Mouse (Mus musculus): ENCODE results near the gene Fgfrl1.

The Fgfrl1 gene

GRCm38 (mm10) chr5:108667370-108667769 is 24.8 kb upstream of the Fgfrl1 start:
- no peak for DNase-seq (ENCODE audit: low read depth)

GRCm38 (mm10) chr5:108668387-108668932 is 23.7 kb upstream of the Fgfrl1 start:
- DNase-seq (ENCODE audit: low read depth) = no peak

DNA sequence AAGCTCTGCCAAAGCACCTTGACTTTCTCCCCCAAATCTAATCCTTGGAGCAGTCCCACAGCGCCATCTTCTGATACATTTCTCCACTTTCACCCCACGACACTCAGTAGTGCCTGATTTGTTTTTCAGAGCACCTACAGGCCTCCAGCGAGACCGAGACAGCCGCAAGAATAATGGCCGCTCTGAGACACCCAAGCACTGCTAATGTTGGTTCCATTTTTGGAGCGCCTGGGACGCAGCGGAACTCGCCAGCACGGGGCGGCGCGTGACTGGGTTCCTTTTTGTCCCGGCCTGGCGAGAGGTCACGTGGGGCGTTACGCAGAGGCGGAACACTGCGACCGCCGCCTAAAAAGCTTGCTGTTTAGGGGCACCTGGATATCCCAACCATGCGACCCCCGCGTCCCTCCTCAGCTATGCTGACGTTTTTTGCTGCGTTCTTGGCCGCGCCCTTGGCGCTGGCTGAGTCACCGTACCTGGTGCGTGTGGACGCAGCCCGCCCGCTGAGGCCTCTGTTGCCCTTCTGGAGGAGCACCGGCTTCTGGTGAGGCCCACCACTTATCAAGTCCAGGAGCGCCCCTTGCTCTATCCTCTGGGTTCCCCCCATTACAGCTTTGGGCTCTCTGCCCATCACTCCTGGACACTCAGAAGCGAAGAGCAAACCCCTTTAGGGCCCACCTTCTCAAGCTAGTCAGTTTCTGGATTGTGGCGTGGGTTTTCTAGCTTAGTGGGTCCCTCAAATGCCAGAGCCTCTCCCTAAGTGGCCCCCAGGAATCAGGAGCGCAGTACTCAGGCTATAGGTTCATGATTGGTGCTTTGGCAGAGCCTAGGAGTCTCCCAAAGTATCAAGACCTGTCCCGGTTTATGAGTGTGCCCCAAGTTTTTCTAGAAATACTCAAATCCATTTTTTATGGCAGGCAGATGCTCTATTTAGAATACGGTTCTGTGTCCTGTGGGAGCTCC is 22.9 kb upstream of the Fgfrl1 start, which contains the start of gene Dgkq:
Gene Dgkq, minus strand, starts transcription at position 696 of the 960 bp plus-strand sequence.
- peak; percentile 88 for DNase-seq (ENCODE audit: low read depth)

DNA sequence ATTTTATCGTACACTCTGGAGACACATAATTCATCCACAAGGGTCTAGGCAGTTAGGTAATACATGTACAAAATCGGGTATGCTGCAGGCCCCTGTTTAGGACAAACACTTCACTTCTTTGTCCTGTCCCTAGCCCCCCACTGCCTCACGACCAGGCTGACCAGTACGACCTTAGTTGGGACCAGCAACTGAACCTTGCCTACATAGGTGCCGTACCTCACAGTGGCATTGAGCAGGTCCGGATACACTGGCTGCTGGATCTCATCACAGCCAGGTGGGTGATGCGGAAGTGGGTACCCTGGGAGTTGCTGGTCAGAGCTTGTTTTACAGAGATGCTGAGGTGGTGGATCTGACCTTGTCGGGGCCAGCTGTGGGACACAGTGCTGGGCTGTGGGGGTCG is 22.2 kb upstream of the Fgfrl1 start:
- DNase-seq (ENCODE audit: low read depth) = no peak

- peak; percentile 69 for DNase-seq (ENCODE audit: low read depth)
Measured at GRCm38 (mm10) chr5:108670785-108671184, 21.4 kb upstream of the Fgfrl1 start.

DNA sequence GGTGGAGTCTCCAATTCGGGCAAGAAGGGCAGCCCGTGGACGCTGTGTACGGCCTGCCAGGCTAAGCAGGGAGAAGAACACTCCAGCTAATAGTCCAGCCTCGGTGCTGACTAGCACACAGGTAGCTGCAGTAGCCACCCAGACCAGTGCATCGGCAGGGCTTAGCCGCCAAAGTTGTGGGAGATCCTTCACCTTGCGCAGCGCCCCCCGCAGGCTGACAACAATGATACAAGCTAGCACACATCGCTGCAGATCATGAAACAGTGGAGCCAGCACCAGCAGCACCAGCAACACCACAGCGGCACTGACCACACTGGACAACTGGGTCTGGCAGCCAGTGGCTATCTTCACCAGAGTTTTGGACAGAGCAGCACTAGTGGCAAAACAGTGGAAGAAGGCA is 20.4 kb upstream of the Fgfrl1 start:
- peak; percentile 17 for DNase-seq (ENCODE audit: low read depth)

GRCm38 (mm10) chr5:108674624-108675023 is 17.6 kb upstream of the Fgfrl1 start:
- no peak for DNase-seq (ENCODE audit: low read depth)

GRCm38 (mm10) chr5:108675251-108675816 is 16.8 kb upstream of the Fgfrl1 start, which contains the start of gene Slc26a1:
Gene Slc26a1, minus strand, starts transcription at chr5:108675569.
- DNase-seq (ENCODE audit: low read depth) = no peak

DNA sequence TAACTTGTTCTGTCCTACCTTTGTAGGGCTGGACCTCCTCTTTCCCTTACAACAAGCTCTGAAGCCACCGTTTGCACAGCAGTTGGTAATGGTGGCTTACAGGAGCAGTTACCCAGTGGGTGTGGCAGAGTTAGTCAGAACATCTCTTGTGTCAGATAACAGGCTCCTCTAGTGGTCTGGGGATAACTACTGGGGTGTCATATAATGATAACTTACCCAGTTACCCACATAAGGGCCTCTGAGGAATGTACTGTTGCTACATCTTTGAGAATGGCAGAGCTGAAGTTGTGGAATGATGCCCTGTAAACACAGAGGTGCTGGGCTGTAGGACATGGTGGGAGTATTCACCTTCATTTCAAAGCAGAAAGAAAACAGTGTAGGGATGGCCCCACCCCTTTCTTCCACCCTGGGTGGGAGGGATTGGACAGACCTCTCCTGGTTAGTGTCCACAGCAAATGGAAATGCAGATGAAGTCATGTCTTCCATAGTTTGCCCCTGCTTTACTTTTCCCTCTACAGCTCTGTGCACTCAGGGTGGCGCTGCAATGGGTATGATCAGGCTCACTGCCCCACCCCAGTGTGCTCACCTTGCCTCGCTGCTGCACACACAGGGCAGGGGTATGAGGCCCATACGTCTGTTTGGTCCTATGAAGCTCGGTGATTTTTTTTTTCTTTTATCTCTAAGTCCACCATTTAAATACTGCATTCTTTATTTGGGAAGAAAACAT is 15.2 kb upstream of the Fgfrl1 start:
- DNase-seq (ENCODE audit: low read depth) = no peak

DNA sequence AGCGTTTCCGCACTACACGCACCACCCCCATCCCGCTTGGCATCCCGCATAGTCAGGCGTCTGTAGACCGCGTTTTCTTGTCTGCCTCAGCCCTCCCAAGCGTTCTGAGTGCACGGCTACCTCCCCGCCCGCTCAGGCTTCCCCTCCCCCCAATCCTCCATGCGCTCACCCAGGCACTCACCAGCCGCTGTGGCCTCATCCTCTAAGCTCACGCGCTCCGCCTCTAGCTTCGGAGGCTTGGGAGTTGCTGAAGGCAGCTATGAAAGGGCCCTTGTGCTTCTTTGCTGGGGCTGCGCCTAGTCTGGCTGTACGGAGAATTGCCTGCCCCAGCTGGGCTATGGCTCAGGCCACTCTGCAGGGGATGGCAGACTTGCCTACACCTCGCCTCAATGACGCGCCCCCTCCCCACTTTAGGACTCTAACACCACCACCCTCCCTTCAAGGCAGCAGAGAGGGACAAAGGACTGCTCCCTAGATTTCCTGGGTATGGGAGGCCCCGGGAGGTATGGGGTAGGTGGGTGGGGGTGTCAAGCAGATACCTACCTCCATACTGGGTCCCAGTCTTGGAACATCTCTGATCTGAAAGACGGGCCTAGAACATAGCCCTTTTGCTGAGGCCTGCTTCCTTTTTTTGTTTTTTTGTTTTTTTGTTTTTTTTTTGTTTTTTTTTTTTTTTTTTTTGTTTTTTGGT is 14.4 kb upstream of the Fgfrl1 start:
- no peak for DNase-seq (ENCODE audit: low read depth)

DNA sequence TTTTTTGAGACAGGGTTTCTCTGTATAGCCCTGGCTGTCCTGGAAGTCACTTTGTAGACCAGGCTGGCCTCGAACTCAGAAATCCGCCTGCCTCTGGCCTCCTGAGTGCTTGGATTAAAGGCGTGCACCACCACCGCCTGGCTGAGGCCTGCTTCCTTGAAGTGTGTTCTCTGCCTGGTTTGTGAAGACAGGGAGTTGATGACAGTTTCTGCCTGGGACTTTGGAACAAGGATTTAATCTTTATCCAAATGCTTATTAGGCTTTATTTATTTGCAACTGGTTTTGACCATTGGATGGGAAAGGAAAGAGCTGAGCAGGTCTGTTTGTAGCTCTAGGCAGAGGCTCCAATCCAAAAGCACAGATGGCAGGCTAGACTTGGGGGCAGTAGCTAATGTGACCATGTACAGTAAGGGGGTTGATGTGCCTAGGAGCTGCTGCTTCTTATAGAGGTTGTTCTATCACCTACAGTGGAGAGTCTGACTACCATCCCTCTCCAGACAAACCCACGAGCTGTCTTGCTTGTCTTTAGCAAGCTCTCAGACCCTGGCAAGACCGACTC is 13.8 kb upstream of the Fgfrl1 start:
- DNase-seq (ENCODE audit: low read depth) = no peak

DNA sequence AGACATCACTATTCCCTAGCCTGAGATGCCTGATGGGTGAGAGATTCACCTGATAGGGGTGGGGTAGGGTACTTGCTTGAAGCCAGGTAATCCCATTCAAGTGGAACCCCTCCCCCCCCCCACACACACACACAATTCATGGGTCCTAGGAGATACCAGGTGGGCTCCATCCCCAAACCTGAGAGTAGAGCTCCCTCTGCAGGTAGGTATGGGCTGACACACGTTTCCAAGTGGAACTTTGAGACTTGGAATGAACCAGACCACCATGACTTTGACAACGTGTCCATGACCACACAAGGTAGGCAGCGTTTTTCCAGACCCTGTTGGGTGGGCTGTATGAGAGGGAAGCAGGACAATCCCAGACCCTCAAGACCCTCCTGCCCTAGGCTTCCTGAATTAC is 12.3 kb upstream of the Fgfrl1 start:
- peak; percentile 21 for DNase-seq (ENCODE audit: low read depth)

GRCm38 (mm10) chr5:108680871-108681270 is 11.3 kb upstream of the Fgfrl1 start:
- no peak for DNase-seq (ENCODE audit: low read depth)

GRCm38 (mm10) chr5:108689091-108689490 is 3.1 kb upstream of the Fgfrl1 start:
- DNase-seq (ENCODE audit: low read depth) = no peak

DNA sequence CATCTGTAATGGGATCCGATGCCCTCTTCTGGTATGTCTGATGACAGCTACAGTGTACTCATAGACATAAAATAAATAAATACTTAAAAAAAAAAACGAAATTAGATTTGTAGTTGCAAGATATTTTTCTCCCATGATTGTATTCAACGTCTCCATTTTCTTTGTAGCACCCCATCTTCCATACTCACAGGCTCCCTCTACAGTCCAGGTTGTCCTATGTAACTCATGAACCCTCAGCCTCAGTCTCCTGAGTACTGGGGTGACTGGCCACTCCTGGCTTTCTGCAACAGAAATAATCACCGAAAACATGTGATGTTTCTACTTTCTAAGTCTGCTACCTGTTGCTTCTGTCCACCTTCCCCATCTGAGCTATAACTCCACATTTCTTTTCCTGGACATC is 1.0 kb upstream of the Fgfrl1 start:
- DNase-seq (ENCODE audit: low read depth) = peak; percentile 56

DNA sequence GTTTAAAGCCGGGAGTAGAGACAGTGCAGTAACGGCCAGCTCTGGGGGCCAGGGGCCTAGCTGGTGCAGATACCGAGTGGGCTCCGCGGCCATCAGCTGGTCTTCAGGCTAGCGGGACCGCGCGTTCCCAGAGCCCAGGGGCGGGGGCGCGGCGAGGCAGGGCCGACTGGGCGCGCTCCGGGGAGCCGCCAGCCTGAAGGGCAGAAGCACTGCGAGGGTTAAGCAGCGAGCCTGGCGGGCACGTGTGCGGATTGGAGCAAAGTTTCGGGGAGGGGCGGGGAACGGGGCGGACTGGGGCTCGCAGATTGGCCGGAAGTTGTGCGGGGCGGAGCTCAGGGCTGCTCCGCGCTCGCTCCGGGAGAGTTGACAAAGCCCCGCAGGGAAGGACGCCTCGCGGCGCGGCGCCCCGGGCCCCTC is 1.7 kb downstream of the Fgfrl1 start:
- peak; percentile 93 for DNase-seq (ENCODE audit: low read depth)

- DNase-seq (ENCODE audit: low read depth) = peak; percentile 43
Measured at GRCm38 (mm10) chr5:108694352-108695261, 2.4 kb downstream of the Fgfrl1 start.

GRCm38 (mm10) chr5:108695861-108696260 is 3.7 kb downstream of the Fgfrl1 start:
- no peak for DNase-seq (ENCODE audit: low read depth)

GRCm38 (mm10) chr5:108696542-108696941 is 4.4 kb downstream of the Fgfrl1 start:
- DNase-seq (ENCODE audit: low read depth) = no peak

GRCm38 (mm10) chr5:108697341-108697753 is 5.2 kb downstream of the Fgfrl1 start:
- DNase-seq (ENCODE audit: low read depth) = no peak

Data from naive thymus-derived CD4-positive, alpha-beta T cell, adult 2 months (primary cell).